Mouse (Mus musculus) embryonic fibroblast, embryonic 13.5 days (primary cell): Measurements from ENCODE around the gene Pipox.

Experiments used
- CTCF ChIP-seq: IDR thresholded peaks from 2 replicates; pipeline ENCODE4 v1.5.1; 2011; ENCODE audit warnings: mild to moderate bottlenecking, control low read depth, low read length, moderate library complexity, borderline replicate concordance; ENCODE audit not compliant: insufficient read depth
- POLR2A ChIP-seq: IDR thresholded peaks from 2 replicates; pipeline ENCODE4 v1.6.1; 2011; ENCODE audit warnings: low read depth, mild to moderate bottlenecking, control low read depth, low read length, moderate library complexity

DNA sequence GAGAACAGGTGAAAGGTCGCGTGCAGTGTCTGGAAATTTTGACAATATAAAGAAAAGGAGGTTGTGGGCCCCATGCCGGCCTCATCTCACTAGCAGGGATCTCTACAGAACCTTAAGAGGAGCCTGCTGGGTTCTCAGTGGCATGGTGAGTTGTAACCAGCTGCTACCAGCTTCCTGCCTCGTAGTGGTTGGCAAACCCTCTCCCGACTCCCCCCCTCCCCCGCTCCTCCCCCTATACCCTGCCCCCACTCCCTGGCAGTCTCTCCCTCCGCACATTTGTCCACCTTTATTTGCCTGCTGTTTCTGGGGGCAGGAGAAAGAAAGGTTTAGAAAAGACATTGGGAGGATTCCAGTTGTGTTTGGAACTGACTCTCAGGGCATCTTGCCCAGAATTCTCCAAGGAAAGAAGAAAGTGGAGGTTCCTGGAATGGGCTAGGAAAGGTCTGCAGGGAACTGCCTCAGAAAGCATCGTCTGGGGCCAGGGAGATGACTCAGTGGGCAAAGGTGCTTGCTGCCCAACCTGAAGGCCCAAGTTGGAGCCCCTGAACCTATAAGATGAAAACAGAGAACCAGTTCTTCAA, 8.0 kb upstream of the Pipox start:
- TF ChIP-seq POLR2A: no peak
- no peak for TF ChIP-seq CTCF
